Mouse (Mus musculus): ENCODE results near the gene Htra1. TPM values are rescaled to one million over a fixed set of nuclear protein-coding genes. Genes with fewer than 3 reads are reported as not detected.

Htra1 gene
- total and polyA plus RNA-seq, 3 experiments = not detected

DNA sequence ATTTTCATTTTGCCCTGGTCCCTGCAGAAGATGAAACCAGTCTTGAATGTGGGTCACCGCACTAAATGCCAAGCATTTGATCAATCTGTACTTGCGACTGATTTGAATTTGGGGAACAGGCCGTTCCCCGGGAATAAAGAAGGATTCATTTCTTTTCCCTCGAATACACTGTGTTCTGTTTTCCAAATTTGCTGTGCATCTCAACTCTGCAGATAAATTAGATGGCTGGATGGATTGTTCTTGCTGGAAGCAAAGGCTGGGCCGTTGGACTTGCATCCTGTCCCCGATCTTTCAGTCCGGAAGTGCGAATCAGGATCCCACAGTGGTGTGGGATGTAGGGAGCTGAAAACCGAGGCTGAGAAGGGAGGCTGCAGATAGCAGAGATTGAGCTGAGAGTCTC lies 17.5 kb downstream of the Htra1 start:
- Histone ChIP-seq H3K79me2 (ENCODE audit: control insufficient read depth, insufficient read depth, low read length, poor library complexity) (no peaks in the 10 kb centered on the region), H3K9me3 (replicated peaks; ENCODE audit: insufficient read depth, low read length) (no peaks in the 10 kb centered on the region), H3K27ac (ENCODE audit: control insufficient read depth, low read depth, low read length) (no peak overlapping the region), H3K27me3 (ENCODE audit: control insufficient read depth in 1 of 2, insufficient read depth in 2 of 2, low read length in 2 of 2) (no peaks in the 10 kb centered on the region), H3K4me1 (ENCODE audit: control insufficient read depth in 1 of 2, insufficient read depth in 2 of 2, low read length in 2 of 2) (no peaks in the 10 kb centered on the region), H3K9ac (ENCODE audit: control insufficient read depth, low read depth, low read length, poor library complexity, severe bottlenecking) (no peak overlapping the region), H3K4me3 (ENCODE audit: control insufficient read depth in 1 of 2, insufficient read depth in 1 of 2, low read depth in 2 of 2, low read length in 2 of 2) (no peak overlapping the region), H3K36me3 (ENCODE audit: control insufficient read depth in 1 of 2, insufficient read depth in 2 of 2, low read length in 2 of 2) (no peaks in the 10 kb centered on the region)
- no peak for DNase-seq (ENCODE audit: low read depth, low spot score)
- TF ChIP-seq ZMIZ1 (IDR thresholded peaks at IDR 0.05; ENCODE audit: low read depth, low read length) (no peak), NELFE (IDR thresholded peaks at IDR 0.05; ENCODE audit: low read depth, low read length) (no peak), TAL1 (IDR thresholded peaks at IDR 0.05; ENCODE audit: low read length) (no peak)

DNA sequence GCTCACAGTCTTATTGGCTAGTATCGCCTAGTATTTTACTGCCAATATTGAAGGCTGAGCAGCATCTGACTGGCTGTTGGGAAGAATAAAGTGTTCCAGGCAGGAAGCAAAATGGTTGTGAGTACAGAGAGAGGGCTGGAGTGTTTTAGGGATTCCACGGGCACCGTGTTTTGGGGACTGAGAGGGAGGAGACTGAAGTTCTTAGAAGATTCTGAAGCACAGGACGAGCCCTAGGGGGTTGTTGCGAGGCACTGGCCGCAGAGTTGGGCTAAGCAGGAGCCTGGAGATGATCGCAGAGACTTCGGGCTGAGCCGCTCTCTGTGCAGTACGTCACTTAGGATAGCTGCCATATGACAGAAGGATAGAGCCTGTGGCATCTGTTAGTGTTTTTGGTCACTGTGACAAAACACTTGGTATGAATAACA lies 18.3 kb downstream of the Htra1 start:
- no peaks in the 10 kb centered on the region for H3K9me3 ChIP-seq (replicated peaks; ENCODE audit: insufficient read depth, low read length)
- H3K4me1 ChIP-seq (ENCODE audit: control insufficient read depth in 1 of 2, insufficient read depth in 2 of 2, low read length in 2 of 2) = no peaks in the 10 kb centered on the region
- no peak overlapping the region for H3K9ac ChIP-seq (ENCODE audit: control insufficient read depth, low read depth, low read length, poor library complexity, severe bottlenecking)
- DNase-seq (ENCODE audit: low read depth, low spot score) = no peak
- H3K27ac ChIP-seq (ENCODE audit: control insufficient read depth, low read depth, low read length) = no peak overlapping the region
- H3K27me3 ChIP-seq (ENCODE audit: control insufficient read depth in 1 of 2, insufficient read depth in 2 of 2, low read length in 2 of 2) = no peaks in the 10 kb centered on the region
- no peak for TF ChIP-seq UBTF (IDR thresholded peaks at IDR 0.05; ENCODE audit: borderline replicate concordance, insufficient read depth, low read depth, low read length)
- no peak for TF ChIP-seq ELF1 (IDR thresholded peaks at IDR 0.05; ENCODE audit: low read depth, low read length)
- TF ChIP-seq MYC (IDR thresholded peaks at IDR 0.05; ENCODE audit: low read depth, low read length) = no peak
- TF ChIP-seq SMC3 (IDR thresholded peaks at IDR 0.05; ENCODE audit: low read depth, low read length) = no peak
- TF ChIP-seq GATA1 (IDR thresholded peaks at IDR 0.05; ENCODE audit: low read depth, low read length) = no peak
- TF ChIP-seq CTCF (IDR thresholded peaks at IDR 0.05 in 2 of 3, conservative IDR thresholded peaks at IDR 0.05 in 1 of 3; ENCODE audit: control insufficient read depth in 1 of 3, insufficient read depth in 1 of 3, low read depth in 2 of 3, low read length in 3 of 3, poor library complexity in 1 of 3, severe bottlenecking in 1 of 3) = no peak
- TF ChIP-seq SIN3A (IDR thresholded peaks at IDR 0.05; ENCODE audit: low read length) = no peak
- no peak for TF ChIP-seq TCF12 (IDR thresholded peaks at IDR 0.05; ENCODE audit: low read depth, low read length)
- no peak for TF ChIP-seq CHD2 (IDR thresholded peaks at IDR 0.05; ENCODE audit: low read length)
- TF ChIP-seq POLR2AphosphoS2 (IDR thresholded peaks at IDR 0.05; ENCODE audit: low read length) = no peak
- H3K4me3 ChIP-seq (ENCODE audit: control insufficient read depth in 1 of 2, insufficient read depth in 1 of 2, low read depth in 2 of 2, low read length in 2 of 2) = no peak overlapping the region
- H3K79me2 ChIP-seq (ENCODE audit: control insufficient read depth, insufficient read depth, low read length, poor library complexity) = no peaks in the 10 kb centered on the region
- H3K36me3 ChIP-seq (ENCODE audit: control insufficient read depth in 1 of 2, insufficient read depth in 2 of 2, low read length in 2 of 2) = no peaks in the 10 kb centered on the region

DNA sequence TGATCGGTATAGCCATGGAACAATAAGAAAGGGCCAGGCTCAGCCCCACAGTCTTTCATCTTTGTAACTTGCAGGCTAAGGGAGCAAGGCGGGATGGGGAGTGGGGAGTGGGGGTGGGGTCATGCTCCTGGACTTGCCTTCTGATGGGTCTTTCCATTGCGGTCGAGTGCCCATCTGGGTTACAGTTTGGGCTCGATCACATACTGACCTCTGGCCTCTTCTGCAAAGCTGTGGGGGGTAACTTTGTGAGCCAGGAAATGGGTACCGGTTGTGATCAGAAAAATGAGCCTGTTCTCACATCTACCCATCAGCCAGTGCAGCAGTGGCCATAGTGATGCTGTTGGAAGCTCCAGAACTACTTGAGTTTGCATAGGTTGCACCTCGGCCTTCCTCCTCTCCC lies 22.6 kb downstream of the Htra1 start:
- no peak for TF ChIP-seq MAZ (IDR thresholded peaks at IDR 0.05; ENCODE audit: low read depth, low read length)
- no peak for TF ChIP-seq UBTF (IDR thresholded peaks at IDR 0.05; ENCODE audit: borderline replicate concordance, insufficient read depth, low read depth, low read length)
- TF ChIP-seq JUND (IDR thresholded peaks at IDR 0.05; ENCODE audit: low read depth, low read length) = no peak
- no peak for TF ChIP-seq RAD21 (IDR thresholded peaks at IDR 0.05; ENCODE audit: low read depth, low read length)
- TF ChIP-seq MYC (IDR thresholded peaks at IDR 0.05; ENCODE audit: low read depth, low read length) = no peak
- TF ChIP-seq USF1 (IDR thresholded peaks at IDR 0.05; ENCODE audit: low read depth, low read length) = no peak
- TF ChIP-seq RCOR1 (IDR thresholded peaks at IDR 0.05; ENCODE audit: low read depth, low read length) = no peak
- no peak for TF ChIP-seq GATA1 (IDR thresholded peaks at IDR 0.05; ENCODE audit: low read depth, low read length)
- TF ChIP-seq CTCF (IDR thresholded peaks at IDR 0.05 in 2 of 3, conservative IDR thresholded peaks at IDR 0.05 in 1 of 3; ENCODE audit: control insufficient read depth in 1 of 3, insufficient read depth in 1 of 3, low read depth in 2 of 3, low read length in 3 of 3, poor library complexity in 1 of 3, severe bottlenecking in 1 of 3) = no peak
- TF ChIP-seq EP300 (IDR thresholded peaks at IDR 0.05; ENCODE audit: low read depth in 1 of 2, low read length in 2 of 2) = no peak
- no peak for TF ChIP-seq NRF1 (IDR thresholded peaks at IDR 0.05; ENCODE audit: insufficient read depth, low read depth, low read length, poor library complexity, severe bottlenecking)
- no peak for TF ChIP-seq MAFK (IDR thresholded peaks at IDR 0.05; ENCODE audit: borderline replicate concordance, low read depth, low read length)
- TF ChIP-seq USF2 (IDR thresholded peaks at IDR 0.05; ENCODE audit: borderline replicate concordance in 1 of 2, insufficient read depth in 1 of 2, low read depth in 1 of 2, low read length in 2 of 2) = no peak
- TF ChIP-seq MXI1 (IDR thresholded peaks at IDR 0.05; ENCODE audit: low read depth, low read length) = no peak
- TF ChIP-seq ELF1 (IDR thresholded peaks at IDR 0.05; ENCODE audit: low read depth, low read length) = no peak
- TF ChIP-seq HCFC1 (IDR thresholded peaks at IDR 0.05; ENCODE audit: low read depth, low read length) = no peak
- no peak for TF ChIP-seq ZNF384 (IDR thresholded peaks at IDR 0.05; ENCODE audit: low read depth, low read length)
- no peak for TF ChIP-seq MYB (IDR thresholded peaks at IDR 0.05; ENCODE audit: low read depth, low read length)
- Histone ChIP-seq H3K9me3 (replicated peaks; ENCODE audit: insufficient read depth, low read length) (no peaks in the 10 kb centered on the region), H3K27me3 (ENCODE audit: control insufficient read depth in 1 of 2, insufficient read depth in 2 of 2, low read length in 2 of 2) (no peaks in the 10 kb centered on the region), H3K4me3 (ENCODE audit: control insufficient read depth in 1 of 2, insufficient read depth in 1 of 2, low read depth in 2 of 2, low read length in 2 of 2) (no peak overlapping the region), H3K27ac (ENCODE audit: control insufficient read depth, low read depth, low read length) (no peak overlapping the region), H3K36me3 (ENCODE audit: control insufficient read depth in 1 of 2, insufficient read depth in 2 of 2, low read length in 2 of 2) (no peaks in the 10 kb centered on the region), H3K79me2 (ENCODE audit: control insufficient read depth, insufficient read depth, low read length, poor library complexity) (no peaks in the 10 kb centered on the region), H3K4me1 (ENCODE audit: control insufficient read depth in 1 of 2, insufficient read depth in 2 of 2, low read length in 2 of 2) (no peaks in the 10 kb centered on the region), H3K9ac (ENCODE audit: control insufficient read depth, low read depth, low read length, poor library complexity, severe bottlenecking) (no peak overlapping the region)
- DNase-seq (ENCODE audit: low read depth, low spot score) = no peak
